Mouse (Mus musculus): Measurements from ENCODE around the gene Sf3b5. TPM values are rescaled to one million over a fixed set of nuclear protein-coding genes. Genes with fewer than 3 reads are reported as not detected.

Sf3b5 gene
- polyA plus RNA-seq, 1 experiment = 10.4 TPM

DNA sequence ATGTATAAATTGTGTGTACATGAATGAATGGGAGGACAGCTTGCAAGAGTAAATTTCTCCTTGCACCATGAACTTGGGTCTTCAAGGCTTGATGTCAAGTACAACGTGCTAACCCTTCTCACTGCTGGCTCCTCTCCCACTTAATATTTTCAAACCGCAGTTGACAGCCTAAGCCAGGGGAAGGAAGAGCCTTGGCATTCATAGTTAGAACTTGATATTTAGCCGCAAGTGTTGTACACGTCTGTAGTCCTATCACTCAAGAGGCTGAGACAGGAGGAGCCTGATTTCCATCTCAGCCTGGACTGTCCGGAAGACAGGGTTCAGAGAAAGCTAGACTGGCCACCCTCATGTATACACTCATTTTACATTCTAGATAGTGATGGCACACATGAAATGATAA lies 22.6 kb downstream of the Sf3b5 start:
- TF ChIP-seq POLR2A (IDR thresholded peaks at IDR 0.05; ENCODE audit: low read depth, low read length) (no peak), CTCF (IDR thresholded peaks at IDR 0.05; ENCODE audit: borderline replicate concordance, insufficient read depth, low read length) (no peak)
- Histone ChIP-seq H3K4me3 (ENCODE audit: insufficient read depth, low read length) (no peak overlapping the region), H3K27ac (ENCODE audit: insufficient read depth, low read length) (no peak overlapping the region), H3K4me1 (ENCODE audit: control insufficient read depth, insufficient read depth, low read length) (no peaks in the 10 kb centered on the region)

DNA sequence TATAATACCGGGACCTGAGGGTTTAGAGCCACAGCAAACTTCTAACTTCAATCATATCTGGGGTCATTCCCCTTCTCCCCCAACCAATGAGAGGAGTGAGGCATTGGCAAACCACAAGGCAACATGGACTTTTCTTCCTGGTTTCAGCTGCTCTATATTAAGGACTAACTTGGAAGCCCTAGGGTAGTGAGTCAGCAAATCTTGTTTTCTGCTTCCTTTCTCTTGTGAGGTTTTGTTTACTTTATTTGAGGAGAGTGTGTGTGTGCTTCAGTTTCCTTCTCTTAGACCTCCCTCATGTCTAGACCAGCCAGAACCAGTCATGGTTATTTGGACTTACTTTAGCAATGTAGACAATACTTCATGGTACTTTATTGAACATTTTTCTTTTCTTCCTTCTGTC lies 23.1 kb downstream of the Sf3b5 start:
- H3K4me3 ChIP-seq (ENCODE audit: insufficient read depth, low read length) = no peak overlapping the region
- no peak for TF ChIP-seq POLR2A (IDR thresholded peaks at IDR 0.05; ENCODE audit: low read depth, low read length)
- no peak for TF ChIP-seq CTCF (IDR thresholded peaks at IDR 0.05; ENCODE audit: borderline replicate concordance, insufficient read depth, low read length)
- no peaks in the 10 kb centered on the region for H3K4me1 ChIP-seq (ENCODE audit: control insufficient read depth, insufficient read depth, low read length)
- H3K27ac ChIP-seq (ENCODE audit: insufficient read depth, low read length) = no peak overlapping the region

DNA sequence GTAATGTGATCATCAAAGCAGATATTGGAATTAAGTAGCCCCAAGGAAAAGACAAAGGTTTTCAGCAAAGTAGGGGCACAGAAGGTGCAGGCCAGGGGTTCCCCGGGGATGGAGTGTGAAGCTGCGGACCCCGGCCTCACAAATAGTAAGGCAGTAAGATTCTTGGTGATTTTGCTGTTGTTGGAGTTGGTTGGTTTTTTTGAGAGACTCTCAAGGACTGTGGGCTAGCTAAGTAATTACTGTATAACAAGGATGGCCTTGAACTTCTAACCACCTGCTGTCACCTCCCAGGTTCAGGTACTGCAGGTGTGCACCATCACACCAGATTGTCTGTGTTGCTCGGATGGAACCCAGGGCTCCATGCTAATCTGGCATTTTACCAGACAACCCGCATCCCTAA lies 24.3 kb downstream of the Sf3b5 start:
- TF ChIP-seq POLR2A (IDR thresholded peaks at IDR 0.05; ENCODE audit: low read depth, low read length) (no peak), CTCF (IDR thresholded peaks at IDR 0.05; ENCODE audit: borderline replicate concordance, insufficient read depth, low read length) (no peak)
- no peak overlapping the region for H3K27ac ChIP-seq (ENCODE audit: insufficient read depth, low read length)
- H3K4me3 ChIP-seq (ENCODE audit: insufficient read depth, low read length) = no peak overlapping the region
- no peaks in the 10 kb centered on the region for H3K4me1 ChIP-seq (ENCODE audit: control insufficient read depth, insufficient read depth, low read length)

DNA sequence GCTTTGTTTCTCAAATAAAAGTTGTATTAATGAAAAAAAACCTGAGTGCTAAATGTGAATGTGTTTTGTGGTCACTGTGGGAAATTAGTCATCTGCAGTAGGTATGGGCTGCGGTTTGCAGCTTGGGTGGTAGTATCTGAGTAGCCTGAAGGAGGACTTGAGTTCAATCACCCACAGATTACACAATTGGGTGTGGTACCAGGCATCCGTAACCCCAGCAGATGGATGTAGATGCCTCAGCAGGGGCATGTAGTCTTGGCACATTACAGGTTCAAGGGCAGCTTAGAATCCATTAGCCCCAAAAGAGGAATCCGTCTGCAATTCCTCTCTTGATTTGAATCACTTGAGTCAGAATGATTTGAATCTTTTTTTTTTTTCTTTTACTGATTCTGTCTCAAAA lies 30.1 kb downstream of the Sf3b5 start:
- Histone ChIP-seq H3K27ac (ENCODE audit: insufficient read depth, low read length) (no peak overlapping the region), H3K4me1 (ENCODE audit: control insufficient read depth, insufficient read depth, low read length) (no peaks in the 10 kb centered on the region), H3K4me3 (ENCODE audit: insufficient read depth, low read length) (no peak overlapping the region)
- no peak for TF ChIP-seq CTCF (IDR thresholded peaks at IDR 0.05; ENCODE audit: borderline replicate concordance, insufficient read depth, low read length)
- TF ChIP-seq POLR2A (IDR thresholded peaks at IDR 0.05; ENCODE audit: low read depth, low read length) = no peak

DNA sequence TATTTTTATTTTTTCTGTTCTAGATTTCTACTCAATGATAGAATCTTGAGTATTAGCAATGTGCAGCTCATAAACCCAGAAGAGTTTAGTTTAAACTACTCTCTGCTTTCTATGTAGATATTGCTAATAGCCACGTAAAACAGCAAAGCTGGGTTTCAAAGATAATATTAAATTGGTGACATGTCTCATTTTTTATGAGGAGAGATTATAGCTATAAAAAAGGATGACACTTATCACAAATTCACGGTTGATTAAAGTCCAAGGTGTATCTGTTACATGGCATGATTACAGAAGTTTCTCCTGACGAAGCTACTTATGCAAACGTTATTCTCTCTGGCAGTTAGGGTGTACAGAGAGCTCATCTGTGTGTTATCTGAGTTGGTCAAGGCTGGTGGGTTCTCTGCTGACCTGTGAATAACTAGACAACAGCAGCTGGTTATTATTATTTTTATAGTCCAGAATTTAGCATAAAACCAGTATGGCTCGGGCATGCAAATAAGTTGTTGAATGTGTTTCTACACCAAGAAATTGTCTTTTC lies 34.6 kb downstream of the Sf3b5 start:
- no peak overlapping the region for H3K27ac ChIP-seq (ENCODE audit: insufficient read depth, low read length)
- no peak overlapping the region for H3K4me3 ChIP-seq (ENCODE audit: insufficient read depth, low read length)
- no peak for TF ChIP-seq POLR2A (IDR thresholded peaks at IDR 0.05; ENCODE audit: low read depth, low read length)
- TF ChIP-seq CTCF (IDR thresholded peaks at IDR 0.05; ENCODE audit: borderline replicate concordance, insufficient read depth, low read length) = no peak
- H3K4me1 ChIP-seq (ENCODE audit: control insufficient read depth, insufficient read depth, low read length) = no peaks in the 10 kb centered on the region

DNA sequence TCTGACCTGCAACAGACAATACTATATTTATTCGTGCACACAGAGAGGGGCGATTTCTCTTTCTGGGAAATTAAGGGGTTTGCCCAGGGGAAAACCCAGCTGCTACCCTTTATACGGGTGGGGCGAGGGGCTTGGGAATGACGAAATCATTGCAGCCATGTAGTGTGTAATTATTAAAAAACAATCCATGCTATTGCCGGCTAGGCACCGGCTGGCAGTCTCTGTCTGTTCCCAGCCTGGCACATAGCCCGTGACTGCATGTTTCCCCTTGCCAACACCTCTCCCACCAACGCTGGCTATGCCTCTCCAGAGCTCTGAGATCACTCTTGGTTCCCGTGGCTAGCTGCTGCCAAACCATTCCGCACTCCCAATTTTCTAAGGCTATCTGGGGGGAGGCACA lies 39.5 kb downstream of the Sf3b5 start:
- no peak overlapping the region for H3K4me3 ChIP-seq (ENCODE audit: insufficient read depth, low read length)
- no peak overlapping the region for H3K27ac ChIP-seq (ENCODE audit: insufficient read depth, low read length)
- TF ChIP-seq CTCF (IDR thresholded peaks at IDR 0.05; ENCODE audit: borderline replicate concordance, insufficient read depth, low read length) = no peak
- no peaks in the 10 kb centered on the region for H3K4me1 ChIP-seq (ENCODE audit: control insufficient read depth, insufficient read depth, low read length)

DNA sequence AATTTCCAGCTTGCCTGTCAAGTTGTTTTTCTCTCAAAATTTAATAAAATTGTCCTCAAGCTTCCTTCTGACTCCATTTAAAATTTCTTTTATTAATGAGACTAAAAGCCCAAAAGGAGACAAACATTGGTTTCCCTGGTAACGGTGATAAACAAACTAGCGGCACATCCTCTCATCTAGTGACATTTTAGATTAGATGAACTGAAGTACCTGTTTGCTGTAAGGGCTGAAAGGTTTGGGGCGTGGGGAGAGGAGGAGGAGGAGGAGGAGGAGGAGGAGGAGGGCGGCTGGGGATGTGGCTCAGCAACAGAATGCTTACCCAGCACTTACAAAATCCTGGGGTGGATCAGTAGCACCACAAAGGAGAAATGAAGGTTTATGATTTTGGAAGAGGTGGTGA lies 42.7 kb downstream of the Sf3b5 start:
- no peak for TF ChIP-seq CTCF (IDR thresholded peaks at IDR 0.05; ENCODE audit: borderline replicate concordance, insufficient read depth, low read length)
- TF ChIP-seq POLR2A (IDR thresholded peaks at IDR 0.05; ENCODE audit: low read depth, low read length) = no peak
- Histone ChIP-seq H3K4me3 (ENCODE audit: insufficient read depth, low read length) (no peak overlapping the region), H3K4me1 (ENCODE audit: control insufficient read depth, insufficient read depth, low read length) (no peaks in the 10 kb centered on the region), H3K27ac (ENCODE audit: insufficient read depth, low read length) (no peak overlapping the region)

DNA sequence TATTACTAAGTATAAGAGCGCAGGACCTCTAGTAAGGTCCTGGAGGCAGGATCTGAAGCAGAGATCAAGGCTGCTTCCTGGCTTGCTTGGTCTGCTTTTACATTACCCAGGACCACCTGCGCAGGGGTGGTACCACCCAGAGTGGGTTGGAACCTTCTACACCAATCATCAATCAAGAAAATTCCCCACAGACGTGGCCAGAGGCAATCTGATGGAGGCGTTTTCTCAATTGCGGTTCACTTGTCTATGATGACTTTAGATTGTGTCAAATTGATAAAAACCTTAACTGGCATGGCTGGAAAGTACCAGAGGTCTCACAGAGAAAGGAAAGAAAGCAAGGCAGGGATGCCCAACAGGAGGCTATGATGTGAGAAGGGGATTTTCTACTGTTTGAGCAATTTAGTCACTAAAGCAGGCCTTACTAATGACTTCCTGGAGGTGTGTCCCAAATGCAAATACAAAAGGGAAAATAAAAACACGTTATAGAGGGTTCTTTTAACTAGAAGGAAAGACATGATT lies 51.8 kb downstream of the Sf3b5 start:
- no peak overlapping the region for H3K4me3 ChIP-seq (ENCODE audit: insufficient read depth, low read length)
- no peak overlapping the region for H3K27ac ChIP-seq (ENCODE audit: insufficient read depth, low read length)
- H3K4me1 ChIP-seq (ENCODE audit: control insufficient read depth, insufficient read depth, low read length) = no peaks in the 10 kb centered on the region; the same call in 1 of the 2 replicates
- TF ChIP-seq POLR2A (IDR thresholded peaks at IDR 0.05; ENCODE audit: low read depth, low read length) (no peak), CTCF (IDR thresholded peaks at IDR 0.05; ENCODE audit: borderline replicate concordance, insufficient read depth, low read length) (no peak)

Other genes starting within 250 kb of the Sf3b5 start
- gene Utrn, start 136.0 kb upstream of the Sf3b5 start, polyA plus RNA-seq (2011; ENCODE audit: insufficient read length, low read depth, missing spikeins) = 104 and 132 TPM in 2 replicates
- 5.1 and 6.8 TPM in 2 replicates for gene Stx11, start 41.0 kb upstream of the Sf3b5 start, polyA plus RNA-seq (2011; ENCODE audit: insufficient read length, low read depth, missing spikeins)
- gene Plagl1, start 55.2 kb downstream of the Sf3b5 start, polyA plus RNA-seq (2011; ENCODE audit: insufficient read length, low read depth, missing spikeins) = 37.7 and 144 TPM in 2 replicates
- not detected in 2 replicates for gene Zc2hc1b, start 172.7 kb downstream of the Sf3b5 start, polyA plus RNA-seq (2011; ENCODE audit: insufficient read length, low read depth, missing spikeins)
- 35.7 and 45.9 TPM in 2 replicates for gene Ltv1, start 187.8 kb downstream of the Sf3b5 start, polyA plus RNA-seq (2011; ENCODE audit: insufficient read length, low read depth, missing spikeins)